Mouse (Mus musculus) hindbrain, embryonic 12.5 days (tissue): ENCODE data around the gene Anapc15. TPM values are rescaled to one million over a fixed set of nuclear protein-coding genes. Genes with fewer than 3 reads are reported as not detected.
A peak's percentile ranks its signal among the peaks of the same experiment; 100 is the strongest.
"Not testable (repeated sequence)": the region's sequence is repeated elsewhere in the genome, so short reads cannot be mapped to it uniquely, and the experiment has no call there.

Experiments
- ATAC-seq: fragments of 200-750 bp; cut with Nextera tagmentation; 2 replicates; pipeline ENCODE4 v1.8.0; 2017; ENCODE audit warnings: moderate TSS enrichment; ENCODE audit not compliant: low FRiP score
- H3K27ac ChIP-seq: fragments of 300-500 bp; sonication (generic); 2 replicates; pipeline ENCODE4 v1.5.1; 2016; ENCODE audit warnings: mild to moderate bottlenecking
- H3K27me3 ChIP-seq: fragments of 300-500 bp; sonication (generic); 2 replicates; pipeline ENCODE4 v1.6.1; 2016; ENCODE audit warnings: mild to moderate bottlenecking
- H3K36me3 ChIP-seq: fragments of 300-500 bp; sonication (generic); 2 replicates; pipeline ENCODE4 v1.6.1; 2016; ENCODE audit warnings: mild to moderate bottlenecking
- H3K4me1 ChIP-seq: fragments of 300-500 bp; sonication (generic); 2 replicates; pipeline ENCODE4 v1.6.1; 2016
- H3K4me2 ChIP-seq: fragments of 300-500 bp; sonication (generic); replicated peaks from 2 replicates; pipeline ENCODE4 v1.6.1; 2016; ENCODE audit warnings: mild to moderate bottlenecking
- H3K4me3 ChIP-seq: fragments of 300-500 bp; sonication (generic); 2 replicates; pipeline ENCODE4 v1.5.1; 2016; ENCODE audit warnings: mild to moderate bottlenecking
- H3K9ac ChIP-seq: fragments of 300-500 bp; sonication (generic); 2 replicates; pipeline ENCODE4 v1.6.1; 2016; ENCODE audit warnings: mild to moderate bottlenecking, moderate library complexity
- H3K9me3 ChIP-seq: fragments of 300-500 bp; sonication (generic); replicated peaks from 2 replicates; pipeline ENCODE4 v1.6.1; 2016; ENCODE audit warnings: mild to moderate bottlenecking
- WGBS: fragments of 180-500 bp; shearing (Covaris S2); methylation state at CpG from one replicate; pipeline ENCODE4 v1.1.7; 2016; 5-methylcytosine and 5-hydroxymethylcytosine counted together
- polyA plus RNA-seq: library from polyadenylated mRNA; unstranded; fragments of >200 nt; fragmentation: Nextera tagmentation; extraction: Ambion mirVana; gene quantifications from 2 replicates; pipeline ENCODE4 v1.2.1, GENCODE M21; 2016

The Anapc15 gene
- polyA plus RNA-seq, 1 experiment from 2014 or later = 86.7 TPM

DNA sequence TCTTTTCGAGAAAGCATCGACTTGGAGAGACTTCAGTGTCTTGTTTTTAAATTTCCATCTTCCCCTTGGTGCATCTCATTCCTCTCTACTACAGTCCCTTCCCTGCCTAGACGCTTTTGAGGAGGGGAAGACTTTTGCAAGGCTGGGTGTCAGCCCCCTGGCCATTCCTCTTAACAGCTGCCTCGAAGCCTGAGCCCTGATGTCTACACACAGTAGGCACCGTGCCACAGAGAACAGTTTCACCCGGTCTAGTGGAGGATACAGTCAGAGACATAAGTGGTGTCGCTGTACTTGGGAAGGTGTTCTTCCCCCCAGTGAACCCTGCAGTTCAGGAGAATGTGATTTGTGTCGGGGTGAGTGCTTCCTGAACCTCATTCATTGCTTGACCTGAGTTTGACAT is 43.2 kb downstream of the Anapc15 start:
- Histone ChIP-seq H3K9me3 (0 out of 2 replicates have a peak, but pooled peaks cover 4% of the 10 kb centered on the region), H3K9ac (0 out of 2 replicates have a peak overlapping the region, but pooled peaks have one; percentile 80), H3K4me2 (peak overlapping the region; percentile 69), H3K4me1 (peaks cover 23% of the 10 kb centered on the region), H3K27me3 (no peaks in the 10 kb centered on the region), H3K36me3 (peaks cover 31% of the 10 kb centered on the region), H3K27ac (no peak overlapping the region), H3K4me3 (peak overlapping the region; percentile 71)
- no peak for ATAC-seq
- 74% methylated on average over 8 of the region's 8 CpGs for WGBS

DNA sequence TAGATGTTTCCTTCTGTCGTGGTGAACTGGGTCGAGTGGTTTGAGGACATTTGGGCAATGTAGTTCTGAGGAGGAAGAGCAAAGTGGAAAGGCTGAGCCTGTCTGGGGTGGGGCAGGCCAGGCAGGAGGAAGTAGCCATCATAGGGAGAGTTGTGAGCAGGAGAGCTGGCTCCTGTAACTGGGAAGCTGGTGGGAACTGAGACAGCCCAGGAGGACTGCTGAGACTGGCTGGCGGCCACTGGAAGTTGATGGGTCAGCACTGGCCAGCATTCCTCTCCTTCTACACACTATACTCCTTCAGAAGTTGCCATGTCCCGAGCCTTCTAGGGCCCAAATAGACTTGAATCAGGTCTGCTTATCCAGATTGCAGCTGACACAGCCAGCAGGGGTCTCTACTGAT is 44.9 kb downstream of the Anapc15 start:
- H3K4me1 ChIP-seq = peaks cover 23% of the 10 kb centered on the region
- no peak overlapping the region for H3K4me3 ChIP-seq
- no peak for ATAC-seq
- H3K9ac ChIP-seq = peak overlapping the region; percentile 36
- 78% methylated on average over 4 of the region's 4 CpGs for WGBS
- H3K36me3 ChIP-seq = peaks cover 37% of the 10 kb centered on the region
- 0 out of 2 replicates have a peak overlapping the region, but pooled peaks have one; percentile 46 for H3K27ac ChIP-seq
- H3K4me2 ChIP-seq = no peak overlapping the region
- no peaks in the 10 kb centered on the region for H3K27me3 ChIP-seq
- H3K9me3 ChIP-seq = no peaks in the 10 kb centered on the region

DNA sequence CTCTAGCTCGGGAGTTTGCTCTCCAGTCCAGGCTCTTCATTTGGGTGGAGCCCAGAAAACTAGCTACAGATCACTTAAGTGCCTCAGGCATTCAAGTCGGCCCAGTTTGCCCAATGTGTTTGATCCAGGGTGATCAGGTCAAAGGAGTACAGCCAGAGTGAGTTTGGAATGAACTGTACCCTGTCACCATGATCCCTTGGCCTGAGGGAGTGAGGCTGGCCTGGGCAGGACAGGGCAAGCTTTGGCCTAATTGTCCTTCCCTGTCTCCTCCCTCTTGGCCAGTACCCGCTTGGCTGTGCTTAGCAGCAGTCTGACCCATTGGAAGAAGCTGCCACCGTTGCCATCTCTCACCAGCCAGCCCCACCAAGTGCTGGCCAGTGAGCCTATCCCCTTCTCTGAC is 46.6 kb downstream of the Anapc15 start:
- ATAC-seq = no peak
- Histone ChIP-seq H3K9ac (peak overlapping the region; percentile 23; the same call in 1 of the 2 replicates), H3K4me2 (no peak overlapping the region), H3K4me1 (peaks cover 22% of the 10 kb centered on the region), H3K4me3 (no peak overlapping the region), H3K9me3 (no peaks in the 10 kb centered on the region), H3K27ac (no peak overlapping the region), H3K36me3 (peaks cover 48% of the 10 kb centered on the region), H3K27me3 (no peaks in the 10 kb centered on the region)
- 85% methylated on average over 4 of the region's 4 CpGs for WGBS

DNA sequence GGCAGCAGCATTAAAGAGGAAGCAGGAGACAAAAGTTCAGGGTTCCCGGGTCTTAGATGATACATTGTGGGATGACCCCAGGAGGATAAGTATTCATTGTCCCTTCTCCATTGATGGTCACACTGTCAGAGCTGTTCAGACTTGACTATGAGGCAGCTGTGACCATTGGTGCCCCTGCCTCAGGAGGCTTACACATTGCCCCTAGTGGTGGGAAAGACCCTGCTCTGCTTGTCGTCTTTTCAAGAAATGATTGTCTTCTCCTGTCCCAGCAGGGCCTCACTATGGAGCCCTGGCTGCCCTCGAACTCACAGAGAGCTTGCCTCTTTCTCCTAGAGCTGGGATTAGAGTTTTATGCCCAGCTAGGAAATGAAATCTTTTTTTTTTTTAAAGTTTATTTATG is 48.5 kb downstream of the Anapc15 start:
- Histone ChIP-seq H3K9ac (no peak overlapping the region), H3K4me3 (no peak overlapping the region), H3K27ac (no peak overlapping the region), H3K9me3 (no peaks in the 10 kb centered on the region), H3K36me3 (peaks cover 48% of the 10 kb centered on the region), H3K4me2 (no peak overlapping the region), H3K27me3 (no peaks in the 10 kb centered on the region), H3K4me1 (peaks cover 11% of the 10 kb centered on the region)
- 64% methylated on average over 3 of the region's 3 CpGs for WGBS
- ATAC-seq = no peak

DNA sequence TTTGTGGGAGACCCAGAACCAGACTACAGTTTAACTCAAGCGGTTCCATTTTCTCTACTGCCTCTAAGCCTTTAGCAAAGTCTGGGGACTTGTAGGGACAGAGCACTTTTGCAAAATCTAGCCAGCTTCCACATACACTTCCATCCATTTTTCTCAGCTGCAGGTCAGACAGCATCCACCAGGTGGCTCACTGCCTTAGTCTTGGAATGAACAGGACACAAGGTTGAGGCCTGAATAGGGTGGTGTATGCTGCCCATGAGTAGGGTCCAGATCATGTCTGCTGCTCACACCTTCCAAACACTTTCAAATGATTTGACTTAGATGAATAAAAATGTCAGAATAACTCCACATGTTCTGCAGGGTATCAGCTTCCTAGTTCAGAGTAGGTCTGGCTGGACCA is 54.6 kb downstream of the Anapc15 start:
- WGBS = 9% methylated on average over 1 of the region's 1 CpGs

DNA sequence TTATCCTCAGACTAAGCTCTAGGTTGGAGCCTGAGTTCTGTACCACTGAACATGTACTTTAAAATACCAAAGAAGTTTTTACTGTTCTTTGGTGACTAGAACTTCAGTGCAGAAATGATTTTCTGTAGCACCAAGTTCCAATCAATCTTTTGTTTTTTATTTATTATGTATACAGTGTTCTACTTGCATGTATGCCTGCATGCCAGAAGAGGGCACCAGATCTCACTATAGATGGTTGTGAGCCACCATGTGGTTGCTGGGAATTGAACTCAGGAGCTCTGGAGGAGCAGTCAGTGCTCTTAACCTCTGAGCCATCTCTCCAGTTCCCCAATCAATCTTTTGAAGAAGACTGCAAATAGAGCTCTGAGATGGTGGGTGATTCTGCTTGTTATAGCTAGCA is 62.4 kb downstream of the Anapc15 start:
- not testable (repeated sequence) for H3K4me3 ChIP-seq, ATAC-seq, H3K9me3 ChIP-seq

More for the DNA sequence above, 54.6 kb downstream of the Anapc15 start:
- 0 out of 2 replicates have a peak, but pooled peaks have one; percentile 35 for ATAC-seq
- Histone ChIP-seq H3K9me3 (no peaks in the 10 kb centered on the region), H3K4me3 (no peak overlapping the region), H3K4me1 (no peaks in the 10 kb centered on the region), H3K27me3 (no peaks in the 10 kb centered on the region), H3K27ac (no peak overlapping the region), H3K36me3 (peaks cover 14% of the 10 kb centered on the region), H3K9ac (no peak overlapping the region), H3K4me2 (no peak overlapping the region)

DNA sequence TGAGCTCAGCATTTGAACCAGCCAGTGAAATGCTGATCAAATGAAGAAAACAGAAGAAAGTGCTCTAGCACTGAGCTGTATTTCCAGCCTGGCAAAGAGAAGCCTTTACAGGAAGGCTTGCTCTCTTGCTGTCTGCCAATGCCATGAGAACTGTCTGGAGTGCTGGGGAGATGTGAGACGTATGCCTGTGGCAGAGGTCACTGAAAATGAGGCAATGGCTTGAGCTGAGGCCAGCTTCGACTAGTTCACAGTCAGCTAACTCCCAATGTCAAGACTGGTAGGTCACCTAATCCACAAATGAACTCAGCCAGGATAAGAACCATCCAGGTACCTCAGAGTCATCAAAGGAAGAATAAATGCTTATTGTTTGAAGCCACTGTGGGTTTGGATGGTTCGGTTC is 64.6 kb downstream of the Anapc15 start:
- Histone ChIP-seq H3K4me1 (no peaks in the 10 kb centered on the region), H3K27me3 (no peaks in the 10 kb centered on the region), H3K9me3 (no peaks in the 10 kb centered on the region), H3K9ac (no peak overlapping the region), H3K27ac (no peak overlapping the region), H3K4me2 (no peak overlapping the region), H3K36me3 (no peaks in the 10 kb centered on the region), H3K4me3 (no peak overlapping the region)
- no peak for ATAC-seq
- 83% methylated on average over 3 of the region's 3 CpGs for WGBS

More for the DNA sequence above, 62.4 kb downstream of the Anapc15 start:
- not testable (repeated sequence) for H3K4me2 ChIP-seq, H3K4me1 ChIP-seq, H3K9ac ChIP-seq, H3K27ac ChIP-seq, H3K27me3 ChIP-seq, H3K36me3 ChIP-seq

DNA sequence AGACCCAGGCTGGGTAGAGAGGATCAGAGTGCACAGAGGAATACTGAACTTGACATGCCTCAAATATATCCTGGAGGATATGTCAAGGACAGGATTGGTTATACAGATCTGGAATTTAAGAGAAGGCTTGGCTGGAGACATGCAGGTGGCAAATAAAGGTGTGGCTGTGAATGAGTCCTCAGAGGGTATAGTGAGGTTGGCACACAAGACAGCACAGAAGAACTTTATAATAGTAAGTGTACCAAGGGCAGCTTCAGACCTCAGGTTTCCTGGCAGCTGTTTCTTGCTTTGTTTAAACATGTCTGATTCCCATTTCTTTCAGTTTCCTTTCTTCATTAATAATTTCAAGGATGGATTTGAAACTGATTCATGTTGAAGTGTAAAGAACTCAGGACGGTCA is 69.0 kb downstream of the Anapc15 start:
- H3K27ac ChIP-seq = no peak overlapping the region
- ATAC-seq = no peak
- no peaks in the 10 kb centered on the region for H3K27me3 ChIP-seq
- no peaks in the 10 kb centered on the region for H3K9me3 ChIP-seq
- H3K4me3 ChIP-seq = no peak overlapping the region
- H3K9ac ChIP-seq = no peak overlapping the region
- H3K36me3 ChIP-seq = no peaks in the 10 kb centered on the region
- H3K4me1 ChIP-seq = peaks cover 18% of the 10 kb centered on the region
- 88% methylated on average over 1 of the region's 1 CpGs for WGBS
- peak overlapping the region; percentile 77 for H3K4me2 ChIP-seq

DNA sequence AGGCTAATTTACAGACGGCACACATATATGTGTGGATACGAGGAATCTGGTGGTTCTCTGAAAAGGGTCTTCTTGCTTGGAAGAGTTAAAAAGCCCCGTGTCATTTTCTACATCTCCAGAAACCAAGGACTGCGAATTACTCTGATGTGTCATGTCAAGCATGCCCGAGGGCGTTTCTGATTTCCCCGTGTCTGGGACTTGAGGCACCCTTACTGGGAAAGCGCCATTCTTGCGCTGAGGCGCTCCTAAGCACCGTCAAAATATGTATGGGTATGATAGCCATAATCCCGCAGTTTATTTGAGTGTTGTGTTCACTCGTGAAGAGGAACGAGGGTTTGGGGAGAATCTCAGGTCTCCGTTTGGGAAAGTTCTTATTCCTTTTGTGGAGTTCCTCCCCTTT is 69.8 kb downstream of the Anapc15 start:
- WGBS = 7% methylated on average over 15 of the region's 15 CpGs
- Histone ChIP-seq H3K4me3 (peak overlapping the region; percentile 89), H3K36me3 (no peaks in the 10 kb centered on the region), H3K27ac (0 out of 2 replicates have a peak overlapping the region, but pooled peaks have one; percentile 2), H3K9ac (peak overlapping the region; percentile 63), H3K4me2 (peak overlapping the region; percentile 77), H3K4me1 (peaks cover 19% of the 10 kb centered on the region), H3K27me3 (no peaks in the 10 kb centered on the region), H3K9me3 (no peaks in the 10 kb centered on the region)
- peak; percentile 37 for ATAC-seq

DNA sequence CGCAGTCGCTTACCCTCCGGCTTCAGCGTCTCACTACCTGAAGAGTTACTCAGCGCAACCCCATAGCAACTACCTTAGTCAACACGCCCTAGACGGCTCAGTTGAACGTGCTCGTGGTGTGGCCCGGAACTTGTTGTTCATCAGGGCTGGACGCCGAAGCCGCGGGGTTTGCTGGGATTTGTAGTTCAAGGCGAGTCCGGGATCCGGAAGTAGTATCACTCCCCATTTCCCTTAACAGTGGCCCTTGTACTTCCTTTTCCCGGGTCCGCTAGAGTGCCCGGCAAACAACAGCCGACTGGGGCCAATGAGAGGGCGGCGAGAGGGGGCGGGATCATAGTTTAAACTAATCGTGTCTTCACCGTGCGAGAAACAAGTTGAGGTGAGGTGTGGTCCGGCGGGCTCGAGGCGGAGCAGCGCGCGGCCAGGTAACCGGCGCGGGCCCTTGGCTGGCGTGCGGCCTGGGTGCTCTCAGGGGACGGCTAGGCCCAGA is 70.3 kb downstream of the Anapc15 start, which contains the start of the genes Lrrc51 and Numa1:
Lrrc51 (minus strand) TSS at position 145 of the 490 bp plus-strand sequence.
Numa1 (plus strand) TSS at position 361 of the 490 bp plus-strand sequence.
- no peaks in the 10 kb centered on the region for H3K36me3 ChIP-seq
- WGBS = under 1% methylated on average over 40 of the region's 40 CpGs
- H3K4me2 ChIP-seq = peak within 1 kb of the TSS; percentile 77
- H3K27ac ChIP-seq = peak within 1 kb of the TSS; percentile 73
- H3K9me3 ChIP-seq = no peaks in the 10 kb centered on the region
- peak within 1 kb of the TSS; percentile 89 for H3K4me3 ChIP-seq
- ATAC-seq = peak; percentile 98
- H3K9ac ChIP-seq = peak within 1 kb of the TSS; percentile 83
- peaks cover 19% of the 10 kb centered on the region for H3K4me1 ChIP-seq
- H3K27me3 ChIP-seq = no peaks in the 10 kb centered on the region

DNA sequence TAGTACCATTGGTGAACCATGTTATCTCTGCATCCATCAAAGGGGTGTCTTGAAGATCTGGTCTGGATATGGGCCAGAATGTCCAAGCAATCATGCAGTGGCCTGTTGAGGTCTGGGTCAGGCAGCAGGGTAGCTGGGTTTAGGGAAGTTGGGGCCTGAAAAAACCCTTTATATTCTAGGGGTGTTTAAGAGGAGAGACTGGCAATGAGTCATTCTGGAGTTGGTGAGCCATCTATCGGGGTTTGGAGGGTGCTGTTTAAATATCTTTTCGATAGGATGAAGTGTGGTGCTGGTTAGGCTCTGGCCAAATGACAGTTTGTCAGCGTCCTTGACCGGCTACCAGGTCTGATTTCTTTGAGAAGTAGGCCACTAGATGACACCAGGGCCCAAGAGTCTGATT is 72.4 kb downstream of the Anapc15 start:
- Histone ChIP-seq H3K36me3 (no peaks in the 10 kb centered on the region), H3K4me1 (peaks cover 19% of the 10 kb centered on the region), H3K4me2 (no peak overlapping the region), H3K27me3 (no peaks in the 10 kb centered on the region), H3K9ac (no peak overlapping the region), H3K27ac (no peak overlapping the region), H3K9me3 (no peaks in the 10 kb centered on the region), H3K4me3 (no peak overlapping the region)
- ATAC-seq = no peak
- 99% methylated on average over 4 of the region's 4 CpGs for WGBS

DNA sequence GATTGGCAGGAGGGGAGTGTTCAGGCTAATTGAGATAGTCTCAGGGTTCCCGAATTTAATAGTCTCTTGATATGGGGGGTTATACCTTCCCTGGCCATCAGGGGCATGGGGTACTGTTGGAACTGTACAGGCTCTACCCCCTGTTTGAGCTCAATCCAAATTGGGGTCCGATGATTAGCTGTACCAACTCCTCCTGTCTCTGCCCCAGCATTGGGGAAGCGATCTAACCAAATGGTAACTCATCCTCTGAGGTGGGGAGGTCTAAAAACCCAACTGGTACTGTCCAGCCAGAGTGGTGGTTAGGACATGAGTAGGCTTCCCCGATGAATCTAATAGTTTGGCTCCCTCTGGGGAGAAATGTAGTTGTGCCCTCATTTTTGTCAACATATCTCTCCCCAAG is 73.5 kb downstream of the Anapc15 start:
- ATAC-seq = no peak
- no peaks in the 10 kb centered on the region for H3K36me3 ChIP-seq

DNA sequence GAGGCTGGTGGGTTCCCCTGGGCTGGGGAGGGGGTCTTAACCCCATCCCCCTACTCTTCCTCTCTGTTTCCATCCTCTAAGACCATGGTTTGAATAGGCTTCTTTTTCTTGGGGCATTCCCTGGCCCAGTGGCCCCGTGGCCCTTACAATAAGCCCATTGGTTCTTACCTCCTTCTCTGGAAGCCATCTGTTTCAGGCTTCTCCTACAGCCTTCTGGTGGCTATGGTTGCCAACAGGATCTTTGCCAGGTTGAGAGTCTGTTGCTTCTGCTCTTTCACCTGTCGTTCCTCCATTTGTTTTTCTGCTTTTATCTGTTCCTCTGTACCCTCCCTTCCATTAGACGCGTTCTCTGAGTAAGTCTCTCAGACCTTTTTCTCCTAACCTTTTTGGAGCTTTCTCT is 74.1 kb downstream of the Anapc15 start:
- Histone ChIP-seq H3K9ac (no peak overlapping the region), H3K27me3 (no peaks in the 10 kb centered on the region), H3K4me3 (no peak overlapping the region), H3K27ac (no peak overlapping the region), H3K4me2 (no peak overlapping the region), H3K9me3 (no peaks in the 10 kb centered on the region), H3K4me1 (peaks cover 19% of the 10 kb centered on the region), H3K36me3 (no peaks in the 10 kb centered on the region)
- WGBS = 96% methylated on average over 4 of the region's 4 CpGs
- no peak for ATAC-seq

More for the DNA sequence above, 73.5 kb downstream of the Anapc15 start:
- peaks cover 19% of the 10 kb centered on the region for H3K4me1 ChIP-seq
- H3K9ac ChIP-seq = no peak overlapping the region
- no peaks in the 10 kb centered on the region for H3K27me3 ChIP-seq
- WGBS = 95% methylated on average over 4 of the region's 4 CpGs
- no peaks in the 10 kb centered on the region for H3K9me3 ChIP-seq
- H3K4me2 ChIP-seq = no peak overlapping the region
- H3K27ac ChIP-seq = no peak overlapping the region
- no peak overlapping the region for H3K4me3 ChIP-seq
